Mouse (Mus musculus) inflammation-experienced regulatory T-cells (primary cell): ENCODE measurements around the gene Krt75. TPM values are rescaled to one million over a fixed set of nuclear protein-coding genes. Genes with fewer than 3 reads are reported as not detected.

Source experiments
- polyA plus RNA-seq, 2 experiments: library from polyadenylated mRNA; unstranded; fragments of 100-300 nt; shearing (Covaris generic); gene quantifications; one replicate each; pipeline ENCODE4 v1.2.1; 2017

The Krt75 gene
- polyA plus RNA-seq: 1 to 10 TPM in 1 of 2 experiments, under 1 TPM in 1; 0.14 to 1.3 TPM

DNA sequence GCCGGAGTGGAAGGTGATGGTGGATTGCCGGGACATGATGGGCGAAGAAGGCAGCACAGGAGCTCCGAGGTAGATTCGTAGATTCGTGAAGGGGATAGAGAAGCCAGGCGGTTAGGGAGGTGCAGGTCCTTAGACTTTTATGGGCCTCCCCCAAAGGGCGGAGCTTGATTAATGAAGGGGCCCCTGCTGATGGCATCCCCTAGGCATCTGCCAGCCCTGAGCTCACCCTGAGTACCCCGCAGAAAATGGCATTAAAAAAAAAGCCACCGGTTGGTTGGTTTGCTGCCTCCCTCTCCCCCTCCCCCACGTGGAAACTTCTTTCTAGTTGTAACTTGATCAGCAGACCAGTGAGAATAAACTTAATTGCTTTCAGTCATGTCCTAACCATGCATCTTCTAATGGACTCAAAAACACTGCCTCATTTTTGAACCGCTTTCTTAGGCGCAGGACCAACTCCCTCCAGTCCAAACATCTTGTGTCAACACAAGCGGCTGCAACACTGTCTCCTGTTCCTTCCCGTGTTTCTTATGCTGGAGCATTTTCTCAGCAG, at the start of gene Krt75:
Gene Krt75, minus strand, starts transcription at position 109 of the 550 bp plus-strand sequence.

DNA sequence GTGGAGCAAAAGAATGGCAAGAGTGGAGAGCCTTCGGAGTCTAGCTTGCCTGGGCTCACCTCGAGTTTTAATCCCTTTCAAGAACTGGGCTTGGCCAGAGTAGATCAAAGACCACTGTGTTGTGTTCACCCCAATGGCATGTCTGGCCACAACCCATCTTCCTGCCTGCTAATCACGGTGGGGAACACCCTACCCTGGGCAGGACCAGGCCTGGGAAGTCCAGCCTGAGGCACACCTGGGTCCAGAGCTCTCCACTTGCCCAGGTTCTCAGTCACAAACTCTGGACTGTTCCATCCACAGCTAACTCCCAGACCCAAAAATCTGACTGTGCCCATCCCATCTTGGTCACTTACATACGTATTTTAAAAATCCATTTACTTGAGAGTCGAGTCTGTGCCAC, 10.9 kb downstream of the Krt75 start, which contains the start of gene Krt90:
Gene Krt90, minus strand, starts transcription at position 101 of the 400 bp plus-strand sequence.

DNA sequence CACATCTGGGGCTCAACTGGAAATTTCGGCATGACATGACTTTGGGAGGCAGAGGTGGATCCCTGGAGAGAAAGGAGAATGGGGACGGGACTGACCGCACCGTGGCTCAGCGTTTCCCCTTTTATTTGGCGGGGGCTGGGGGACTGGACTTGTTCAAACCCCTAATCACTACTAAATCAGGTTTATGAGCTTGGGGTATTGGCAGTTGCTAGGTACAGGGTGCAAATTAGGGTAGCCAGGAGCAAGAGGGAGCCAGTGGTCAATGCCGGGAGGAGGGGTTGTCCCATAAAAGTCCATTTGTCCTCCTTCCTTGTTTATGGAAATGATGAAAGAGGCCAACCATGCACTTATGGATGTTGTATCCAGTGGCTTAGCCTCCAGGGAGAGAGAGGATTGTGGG, 23.1 kb downstream of the Krt75 start, which contains the start of gene Krt82:
Gene Krt82, minus strand, starts transcription at position 101 of the 400 bp plus-strand sequence.

DNA sequence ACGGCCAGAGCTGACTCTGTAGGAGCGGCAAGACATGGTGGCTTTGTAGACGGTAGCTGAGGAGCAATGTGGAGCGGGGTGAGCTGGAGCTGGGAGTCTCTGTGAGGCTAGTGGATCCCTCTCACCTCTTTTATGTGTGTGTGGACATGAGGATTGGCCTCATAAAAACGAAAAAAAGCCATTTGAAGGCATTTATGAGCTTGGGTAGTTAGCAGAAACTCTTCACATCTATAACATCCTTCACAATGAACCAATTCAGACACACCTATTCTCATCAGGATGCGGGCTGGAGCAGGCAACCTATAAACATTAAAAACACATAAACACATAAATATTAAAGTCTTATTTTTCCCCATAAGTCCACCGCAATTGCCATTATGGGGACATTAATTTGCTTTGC, 41.0 kb downstream of the Krt75 start, which contains the start of gene Krt84:
Gene Krt84, minus strand, starts transcription at position 101 of the 400 bp plus-strand sequence.

DNA sequence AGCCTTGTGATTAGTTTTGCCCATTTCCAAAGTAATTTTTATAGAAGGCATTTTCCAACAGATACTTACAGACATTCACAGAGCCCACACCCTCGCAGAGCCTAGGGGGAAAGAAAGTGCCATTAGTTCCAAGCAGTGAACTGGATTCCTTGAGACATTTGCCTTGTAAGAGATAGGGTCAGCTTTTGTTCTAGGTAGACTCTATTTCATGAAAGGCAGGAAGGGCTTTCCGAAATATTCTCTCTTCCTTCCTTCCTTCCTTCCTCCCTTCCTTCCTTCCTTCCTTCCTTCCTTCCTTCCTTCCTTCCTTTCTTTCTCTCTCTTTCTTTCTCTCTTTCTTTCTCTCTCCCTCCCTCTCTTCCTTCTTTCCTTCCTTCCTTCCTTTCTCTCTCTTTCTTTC, 56.5 kb downstream of the Krt75 start, which contains the start of gene Gm49425:
Gene Gm49425, minus strand, starts transcription at position 101 of the 400 bp plus-strand sequence.

Other genes with a start within 250 kb of the Krt75 start
- 1 to 10 TPM in 1 of 2 experiments, not detected in 1; 4.4 TPM for gene Krt80, start 203.7 kb downstream of the Krt75 start, polyA plus RNA-seq
- under 1 TPM; 0.11 to 0.12 TPM for gene Krt7, start 162.9 kb downstream of the Krt75 start, polyA plus RNA-seq
- under 1 TPM in 1 of 2 experiments, not detected in 1; 0.23 TPM for gene Krt87, start 135.1 kb downstream of the Krt75 start, polyA plus RNA-seq
- gene Krt88, start 126.2 kb downstream of the Krt75 start, polyA plus RNA-seq: not detected
- gene Krt81, start 110.2 kb downstream of the Krt75 start, polyA plus RNA-seq: not detected
- under 1 TPM in 1 of 2 experiments, not detected in 1; 0.11 TPM for gene Krt86, start 100.4 kb downstream of the Krt75 start, polyA plus RNA-seq
- 1 to 10 TPM; 1.4 to 3.3 TPM for gene Krt83, start 82.4 kb downstream of the Krt75 start, polyA plus RNA-seq
- not detected for gene Gm49425, start 56.6 kb downstream of the Krt75 start, polyA plus RNA-seq
- gene Krt84, start 41.1 kb downstream of the Krt75 start, polyA plus RNA-seq: 1 to 10 TPM in 1 of 2 experiments, under 1 TPM in 1; 0.10 to 1.6 TPM
- not detected for gene Krt82, start 23.2 kb downstream of the Krt75 start, polyA plus RNA-seq
- under 1 TPM in 1 of 2 experiments, not detected in 1; 0.15 TPM for gene Krt90, start 11.0 kb downstream of the Krt75 start, polyA plus RNA-seq
- gene Gm5414, start 54.3 kb upstream of the Krt75 start, polyA plus RNA-seq: under 1 TPM in 1 of 2 experiments, not detected in 1; 0.10 TPM
- gene Gm5478, start 73.5 kb upstream of the Krt75 start, polyA plus RNA-seq: not detected
- gene Krt6b, start 106.4 kb upstream of the Krt75 start, polyA plus RNA-seq: not detected
- gene Krt6a, start 120.4 kb upstream of the Krt75 start, polyA plus RNA-seq: under 1 TPM in 1 of 2 experiments, not detected in 1; 0.16 TPM
- under 1 TPM in 1 of 2 experiments, not detected in 1; 0.07 TPM for gene Krt5, start 139.0 kb upstream of the Krt75 start, polyA plus RNA-seq
- gene Krt71, start 169.2 kb upstream of the Krt75 start, polyA plus RNA-seq: under 1 TPM in 1 of 2 experiments, not detected in 1; 0.23 TPM
- gene Krt72, start 212.6 kb upstream of the Krt75 start, polyA plus RNA-seq: under 1 TPM; 0.08 to 0.43 TPM
- gene Krt73, start 228.4 kb upstream of the Krt75 start, polyA plus RNA-seq: under 1 TPM; 0.12 to 0.18 TPM
- gene Krt2, start 244.3 kb upstream of the Krt75 start, polyA plus RNA-seq: under 1 TPM; 0.06 to 0.92 TPM